Mouse (Mus musculus) bone marrow macrophage, adult 2 months (primary cell): Measurements from ENCODE around the gene Abcf2.

Experiments
- CTCF ChIP-seq: IDR thresholded peaks from 2 replicates; pipeline ENCODE4 v1.5.1; 2012; ENCODE audit warnings: low read depth, mild to moderate bottlenecking, low read length, moderate library complexity
- POLR2A ChIP-seq: IDR thresholded peaks from 2 replicates; pipeline ENCODE4 v1.6.1; 2012; ENCODE audit warnings: mild to moderate bottlenecking, low read depth, low read length, borderline replicate concordance

GRCm38 (mm10) chr5:24526889-24527230, 50.4 kb downstream of the Abcf2 start, which contains the start of gene Gbx1:
- TF ChIP-seq CTCF (no peak), POLR2A (no peak)
